Mouse (Mus musculus) ES-E14 (cell line): ENCODE measurements around the gene Morn1. TPM values are rescaled to one million over a fixed set of nuclear protein-coding genes. Genes with fewer than 3 reads are reported as not detected.
A peak's percentile ranks its signal among the peaks of the same experiment; 100 is the strongest.

Source experiments
- DNase-seq: peaks from one replicate; pipeline ENCODE4 v3.0.0-alpha.2; 2013; ENCODE audit warnings: low read depth, low spot score
- H3K27ac ChIP-seq: 2 replicates; pipeline ENCODE4 v1.5.1; 2012; ENCODE audit warnings: low read depth, mild to moderate bottlenecking, low read length, moderate library complexity, mixed read lengths; ENCODE audit not compliant: poor library complexity, insufficient read depth, severe bottlenecking
- H3K36me3 ChIP-seq: 2 replicates; pipeline ENCODE4 v1.6.1; 2012; ENCODE audit warnings: mild to moderate bottlenecking, low read length, moderate library complexity, mixed read lengths; ENCODE audit not compliant: control insufficient read depth, poor library complexity, insufficient read depth, severe bottlenecking
- H3K4me1 ChIP-seq, 2 experiments: fragments of 150-350 bp in 1 of 2; sonication (generic) in 1 of 2; 2 replicates each; pipeline ENCODE4 v1.6.1; 2012; ENCODE audit warnings: low read length in 2 of 2, mild to moderate bottlenecking in 1 of 2, mixed read lengths in 1 of 2; ENCODE audit not compliant: control insufficient read depth in 2 of 2, insufficient read depth in 2 of 2, poor library complexity in 1 of 2
- H3K4me3 ChIP-seq, 2 experiments: fragments of 150-350 bp in 1 of 2; sonication (generic) in 1 of 2; 2 replicates each; pipeline ENCODE4 v1.5.1; 2012; ENCODE audit warnings: low read length in 2 of 2, low read depth in 1 of 2, mild to moderate bottlenecking in 1 of 2, mixed read lengths in 1 of 2; ENCODE audit not compliant: insufficient read depth in 1 of 2, poor library complexity in 1 of 2, severe bottlenecking in 1 of 2
- H3K9ac ChIP-seq: 2 replicates; pipeline ENCODE4 v1.6.1; 2012; ENCODE audit warnings: low read depth, mild to moderate bottlenecking, low read length, mixed read lengths; ENCODE audit not compliant: poor library complexity, insufficient read depth, severe bottlenecking
- H3K9me3 ChIP-seq: fragments of 150-350 bp; sonication (generic); 2 replicates; pipeline ENCODE4 v1.6.1; 2012; ENCODE audit warnings: low read depth, mild to moderate bottlenecking, low read length; ENCODE audit not compliant: control insufficient read depth, insufficient read depth
- CHD2 ChIP-seq: IDR thresholded peaks from 2 replicates; pipeline ENCODE4 v1.6.1; 2014; ENCODE audit warnings: mild to moderate bottlenecking, low read depth, low read length, inconsistent platforms
- HCFC1 ChIP-seq: IDR thresholded peaks from 2 replicates; pipeline ENCODE4 v1.6.1; 2012; ENCODE audit warnings: low read length, inconsistent platforms, borderline replicate concordance; ENCODE audit not compliant: insufficient read depth
- MAFK ChIP-seq: IDR thresholded peaks from 2 replicates; pipeline ENCODE4 v1.6.1; 2014; ENCODE audit warnings: mild to moderate bottlenecking, low read depth, low read length, inconsistent platforms; ENCODE audit not compliant: insufficient read depth
- ZC3H11A ChIP-seq: IDR thresholded peaks from 2 replicates; pipeline ENCODE4 v1.6.1; 2012; ENCODE audit warnings: low read depth, mild to moderate bottlenecking, inconsistent platforms, low read length, borderline replicate concordance
- ZNF384 ChIP-seq: IDR thresholded peaks from 2 replicates; pipeline ENCODE4 v1.6.1; 2012; ENCODE audit warnings: low read depth, low read length, inconsistent platforms
- in situ Hi-C, 2 experiments: fragments of 600-800 bp; cut with MboI; formaldehyde crosslinking; loops; one replicate each; pipeline ENCODE4 v1.15.1; 2025; ENCODE audit warnings: low sequenced_read_pairs in 2 of 2, inconsistent platforms in 1 of 2; ENCODE audit not compliant: unreplicated experiment in 2 of 2
- total RNA-seq: library from RNA; depleted of rRNA; stranded (reverse); fragments of 300-350 nt; gene quantifications from 2 replicates; pipeline ENCODE4 v1.2.3, GENCODE M21; 2012; rRNA removed

Morn1 gene
- total RNA-seq, 1 experiment, result 3.4 TPM

- Histone ChIP-seq H3K27ac (peak overlapping the region; percentile 84), H3K4me3 (peak overlapping the region in 1 of 2 experiments; percentile 4; a peak in 2 of 4 replicates), H3K4me1 (peaks cover 34 to 74% of the 10 kb centered on the region in 2 experiments), H3K9me3 (no peaks in the 10 kb centered on the region), H3K36me3 (peaks cover 8% of the 10 kb centered on the region; the same call in 1 of the 2 replicates), H3K9ac (peak overlapping the region; percentile 26; the same call in 1 of the 2 replicates)
- in situ Hi-C loops, result no loop called here
- no peak for TF ChIP-seq CHD2
- TF ChIP-seq HCFC1, result no peak
- no peak for TF ChIP-seq MAFK
- no peak for TF ChIP-seq ZNF384
- TF ChIP-seq ZC3H11A, result no peak
- no peak for DNase-seq
Measured at GRCm38 (mm10) chr4:155190275-155190674, 103.9 kb downstream of the Morn1 start.

Other genes starting within 250 kb of the Morn1 start
- 0.22 and 0.26 TPM in 2 replicates for gene Ttc34, start 249.1 kb upstream of the Morn1 start, total RNA-seq
- 2.4 and 3.1 TPM in 2 replicates for gene Mmel1, start 217.0 kb upstream of the Morn1 start, total RNA-seq
- gene Fam213b, start 187.4 kb upstream of the Morn1 start, total RNA-seq, result 13.4 and 15.7 TPM in 2 replicates
- gene Tnfrsf14, start 158.0 kb upstream of the Morn1 start, total RNA-seq, result 0.53 and 0.85 TPM in 2 replicates
- gene Hes5, start 125.7 kb upstream of the Morn1 start, total RNA-seq, result 0.18 and 1.3 TPM in 2 replicates
- gene Pank4, start 122.5 kb upstream of the Morn1 start, total RNA-seq, result 29.3 and 50.1 TPM in 2 replicates
- gene Plch2, start 29.8 kb upstream of the Morn1 start, total RNA-seq, result 0.94 and 2.5 TPM in 2 replicates
- gene Pex10, start 19.6 kb upstream of the Morn1 start, total RNA-seq, result 38.6 and 61.3 TPM in 2 replicates
- 161 and 162 TPM in 2 replicates for gene Rer1, start 195 bp upstream of the Morn1 start, total RNA-seq
- 30.2 and 38.0 TPM in 2 replicates for gene Ski, start 136.0 kb downstream of the Morn1 start, total RNA-seq
- gene Faap20, start 163.2 kb downstream of the Morn1 start, total RNA-seq, result 16.4 and 17.8 TPM in 2 replicates